In genomic region chr11:20103949-20104348, GRCm38 (mm10) we compare ENCODE assay signal across 19 mouse cellular contexts. TPM values are rescaled to one million over a fixed set of nuclear protein-coding genes. Genes with fewer than 3 reads are reported as not detected.
DNase-seq lines count a peak whose midpoint lies in the region; ATAC-seq and TF ChIP-seq lines count a peak whose summit lies in the region.
"Had no signal": no experiment of that assay in that cellular context is flagged by ENCODE, and none has a peak within 500 bp of the region (broad histone marks: within the 10 kb centered on the region; RNA-seq: fewer than 3 reads in every experiment).

No protein-coding gene starts in this region.

- peak overlapping the region; percentile 56 for H3K27ac ChIP-seq in layer of hippocampus, adult 2 months
- 0 out of 2 replicates have a peak overlapping the region, but pooled peaks have one; percentile 13 for H3K27ac ChIP-seq in macrophage
- no peak overlapping the region for H3K27ac ChIP-seq in heart, embryonic 11.5 days (ENCODE audit: low read depth, low read length)
- H3K27ac ChIP-seq: embryonic facial prominence, embryonic 12.5 days; forebrain, embryonic 13.5 days; hindbrain, embryonic 13.5 days; hindbrain, postnatal 0 days had no signal

- no peaks in the 10 kb centered on the region for H3K27me3 ChIP-seq in G1E (ENCODE audit: insufficient read depth, low read length)
- no peaks in the 10 kb centered on the region for H3K27me3 ChIP-seq in heart, embryonic 11.5 days (ENCODE audit: control insufficient read depth, insufficient read depth, low read length)
- H3K27me3 ChIP-seq: CH12.LX; embryonic facial prominence, embryonic 12.5 days; forebrain, embryonic 13.5 days; hindbrain, embryonic 13.5 days had no signal

- peaks cover 38% of the 10 kb centered on the region for H3K4me1 ChIP-seq in G1E (ENCODE audit: insufficient read depth, low read depth, low read length)
- H3K4me1 ChIP-seq in heart, embryonic 11.5 days (ENCODE audit: control insufficient read depth, insufficient read depth, low read length) = no peaks in the 10 kb centered on the region
- H3K4me1 ChIP-seq: embryonic facial prominence, embryonic 12.5 days; forebrain, embryonic 13.5 days; hindbrain, embryonic 13.5 days had no signal

- no peak overlapping the region for H3K9ac ChIP-seq in heart, embryonic 11.5 days (ENCODE audit: low read depth, low read length)
- H3K9ac ChIP-seq: embryonic facial prominence, embryonic 12.5 days; forebrain, embryonic 13.5 days; hindbrain, embryonic 13.5 days had no signal

- H3K9me3 ChIP-seq in G1E (replicated peaks) = no peaks in the 10 kb centered on the region
- H3K9me3 ChIP-seq in heart, embryonic 11.5 days (replicated peaks; ENCODE audit: control insufficient read depth, low read length) = no peaks in the 10 kb centered on the region
- H3K9me3 ChIP-seq: embryonic facial prominence, embryonic 12.5 days; forebrain, embryonic 13.5 days; hindbrain, embryonic 13.5 days had no signal

- ATAC-seq in G1E (ENCODE audit: extremely low read depth, insufficient number of reproducible peaks, low FRiP score, poor library complexity, severe bottlenecking) = peak; percentile 58
- ATAC-seq in erythroid progenitor cell, adult 5-6 weeks (replicated peaks; ENCODE audit: low FRiP score, poor library complexity, severe bottlenecking) = peak; percentile 76
- no peak for ATAC-seq in heart, embryonic 11.5 days (replicated peaks; ENCODE audit: insufficient number of reproducible peaks, low FRiP score, low TSS enrichment)
- ATAC-seq: forebrain, embryonic 13.5 days; hindbrain, postnatal 0 days had no signal

- peaks cover 100% of the 10 kb centered on the region for H3K79me2 ChIP-seq in macrophage (ENCODE audit: inconsistent target)

- no peak overlapping the region for H3K4me3 ChIP-seq in layer of hippocampus, adult 2 months
- no peak overlapping the region for H3K4me3 ChIP-seq in G1E (ENCODE audit: low read depth, low read length)
- H3K4me3 ChIP-seq in macrophage (ENCODE audit: inconsistent target) = no peak overlapping the region
- no peak overlapping the region for H3K4me3 ChIP-seq in heart, embryonic 11.5 days (ENCODE audit: low read depth, low read length)
- H3K4me3 ChIP-seq: embryonic facial prominence, embryonic 12.5 days; forebrain, embryonic 13.5 days; gastrocnemius, adult 2 months; hindbrain, embryonic 13.5 days had no signal

- H3K4me2 ChIP-seq in heart, embryonic 11.5 days = no peak overlapping the region
- H3K4me2 ChIP-seq: embryonic facial prominence, embryonic 12.5 days; forebrain, embryonic 13.5 days; hindbrain, embryonic 13.5 days had no signal

- 89% methylated on average over 2 of the region's 2 CpGs for WGBS in macrophage (ENCODE audit: missing documents)
- 82% methylated on average over 2 of the region's 2 CpGs for WGBS in heart, embryonic 11.5 days (ENCODE audit: insufficient replicate concordance)

- no peak for DNase-seq in layer of hippocampus, adult 2 months (ENCODE audit: low spot score in 2 of 2)
- DNase-seq in layer of hippocampus, postnatal 25 days (ENCODE audit: extremely low spot score in 1 of 2, low spot score in 1 of 2) = no peak
- peak; percentile 11 for DNase-seq in G1E (ENCODE audit: low spot score)
- no peak for DNase-seq in adrenal gland, postnatal 36 days
- DNase-seq: adrenal gland, adult 8-10 months; cerebellum, adult 11 months; cerebellum, adult 8-10 months; cerebellum, postnatal 14 days; gastrocnemius, adult 2 months; gastrocnemius, postnatal 25 days; heart, postnatal 14 days had no signal

- TF ChIP-seq CTCF in layer of hippocampus, adult 2 months (conservative IDR thresholded peaks at IDR 0.05) = no peak
- TF ChIP-seq CTCF in G1E (IDR thresholded peaks at IDR 0.05; ENCODE audit: low read depth, low read length) = no peak

- peaks cover 52% of the 10 kb centered on the region for H3K36me3 ChIP-seq in G1E (replicated peaks)
- peaks cover 11% of the 10 kb centered on the region for H3K36me3 ChIP-seq in macrophage (ENCODE audit: inconsistent target)
- no peaks in the 10 kb centered on the region for H3K36me3 ChIP-seq in heart, embryonic 11.5 days (ENCODE audit: control insufficient read depth, insufficient read depth, low read length)

RNA-seq across cellular contexts. Expression of gene Actr2, which starts 8.8 kb away (rescaled TPM):
- total RNA-seq in layer of hippocampus, adult 2 months (2021) = 100 to 1,000 TPM; 330 to 344 TPM
- 100 to 1,000 TPM; 351 to 355 TPM for total RNA-seq in layer of hippocampus, postnatal 25 days (2021)
- total RNA-seq in G1E (2014; fragmentation: Nextera tagmentation) = 213 and 217 TPM in 2 replicates
- total RNA-seq in G1E (2017) = 186 and 261 TPM in 2 replicates
- polyA plus RNA-seq in G1E (2012) = 116 and 120 TPM in 2 replicates
- total RNA-seq in erythroid progenitor cell, adult 5-6 weeks (2015; ENCODE audit: low replicate concordance) = 81.1 and 109 TPM in 2 replicates
- total RNA-seq in erythroid progenitor cell, adult 5-6 weeks (2017; ENCODE audit: low replicate concordance) = 74.9 and 102 TPM in 2 replicates
- 100 to 1,000 TPM; 215 to 470 (median 344) TPM for total RNA-seq in macrophage (2018; cell fraction: chromatin; rRNA removed)
- total RNA-seq in macrophage (2018; cell fraction: cytosol; rRNA removed) = 100 to 1,000 TPM; 413 to 619 (median 472) TPM
- 100 to 1,000 TPM; 225 to 519 (median 379) TPM for total RNA-seq in macrophage (2018; cell fraction: nucleus; rRNA removed)
- 228 to 455 TPM (median 329 TPM) in 3 replicates for polyA plus RNA-seq in macrophage (2018)
- total RNA-seq in adrenal gland, postnatal 36 days (2021) = 100 to 1,000 TPM; 144 to 147 TPM
- 56.0 and 61.5 TPM in 2 replicates for polyA plus RNA-seq in heart, embryonic 11.5 days (2014; fragmentation: Nextera tagmentation; extraction: Ambion mirVana)
